Mouse (Mus musculus): ENCODE measurements at regions not wholly inside any gene's neighbourhood (a gene's known extent, or its start where the extent isn't known, plus 50 kb on each side); places are given as distances from the start of the nearest gene placed in this dataset.

DNA sequence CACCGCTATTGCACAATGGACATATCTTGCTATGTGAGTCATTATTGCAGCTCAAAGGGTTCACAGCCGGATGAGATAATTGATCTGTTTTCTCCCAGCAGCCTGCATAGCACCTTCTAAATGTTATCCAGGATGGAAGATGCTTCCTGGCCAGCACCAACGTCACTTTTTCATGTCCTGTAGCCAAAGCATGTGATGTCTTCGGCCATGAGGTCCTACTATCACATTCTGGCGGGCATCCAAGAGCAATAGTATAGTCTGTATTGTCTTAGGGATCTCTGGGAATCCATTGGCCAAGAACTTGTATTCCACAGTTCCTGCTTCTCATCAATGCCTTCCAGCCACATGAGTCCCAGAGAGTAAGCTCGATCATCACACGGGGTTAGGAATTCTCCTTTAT is 70.6 kb downstream of the Npy start:
- POLR2A ChIA-PET = no interaction called here
- CTCF ChIA-PET = interaction anchor here in 1 of 4 experiments (0.6 kb wide), 1 partner anchor 297 kb away, joined by 3 read pairs; no protein-coding TSS in a partner anchor

DNA sequence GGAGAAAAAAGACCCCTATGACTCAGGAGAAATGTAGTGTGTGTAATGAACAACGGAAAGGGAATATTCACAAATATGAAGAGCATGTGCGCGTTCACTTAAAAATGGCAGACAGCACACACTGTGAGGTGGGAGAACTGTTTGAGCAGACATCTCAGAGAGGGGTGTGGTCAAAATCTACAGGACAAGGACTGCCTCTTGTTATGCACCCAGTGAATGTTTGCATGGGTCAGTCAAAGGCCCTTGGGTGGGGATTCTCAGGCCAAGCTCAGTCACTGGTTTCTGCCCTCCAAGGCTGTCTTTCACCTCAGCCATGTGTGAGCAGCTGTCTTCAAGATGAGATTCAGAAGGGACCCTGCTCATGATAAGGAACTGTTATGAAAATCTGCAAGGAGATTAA is 76.6 kb downstream of the Npy start:
- ChIA-PET POLR2A (no interaction called here), CTCF (no interaction called here)

DNA sequence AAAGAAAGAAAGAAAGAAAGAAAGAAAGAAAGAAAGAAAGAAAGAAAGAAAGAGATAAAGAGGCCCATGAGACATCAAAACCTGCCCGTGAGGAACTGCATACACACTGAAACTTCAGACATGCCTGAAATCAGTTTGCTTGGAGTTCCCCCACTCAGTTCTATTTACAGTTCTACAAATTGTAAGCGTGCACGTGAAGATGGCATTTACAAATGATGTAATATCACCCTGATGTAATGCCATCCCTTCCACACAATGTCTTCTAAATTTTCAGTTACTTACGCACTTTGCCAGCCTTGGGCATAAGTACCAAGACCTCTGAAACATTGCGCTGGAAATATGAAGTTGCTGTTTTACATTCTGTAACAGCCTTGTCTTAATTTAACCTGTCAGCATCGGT is 79.0 kb downstream of the Npy start:
- ChIA-PET CTCF (no interaction called here), POLR2A (interaction anchor here in 1 of 4 experiments (0.7 kb wide), 1 partner anchor 792 kb away, joined by 5 read pairs; no protein-coding TSS in a partner anchor)

DNA sequence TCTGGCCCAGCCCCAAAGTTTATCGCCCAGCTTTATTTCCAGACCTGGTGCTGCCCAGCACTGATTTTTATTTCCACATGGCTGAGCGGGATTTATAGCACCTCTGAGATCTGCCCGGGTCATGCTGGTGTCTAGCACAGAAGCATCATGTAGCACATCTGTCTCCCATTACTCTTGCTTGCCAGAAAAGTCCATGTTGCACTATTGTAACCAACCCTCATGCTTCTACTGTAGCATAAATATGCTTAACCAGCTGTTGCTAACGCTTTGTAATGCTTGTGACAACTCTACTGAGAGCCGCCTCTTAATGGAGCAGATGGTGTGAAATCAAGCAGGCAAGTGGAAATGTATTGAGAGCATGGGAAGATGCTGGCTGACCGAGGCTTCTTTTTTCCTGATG is 81.5 kb downstream of the Npy start:
- ChIA-PET CTCF (no interaction called here), POLR2A (no interaction called here)

DNA sequence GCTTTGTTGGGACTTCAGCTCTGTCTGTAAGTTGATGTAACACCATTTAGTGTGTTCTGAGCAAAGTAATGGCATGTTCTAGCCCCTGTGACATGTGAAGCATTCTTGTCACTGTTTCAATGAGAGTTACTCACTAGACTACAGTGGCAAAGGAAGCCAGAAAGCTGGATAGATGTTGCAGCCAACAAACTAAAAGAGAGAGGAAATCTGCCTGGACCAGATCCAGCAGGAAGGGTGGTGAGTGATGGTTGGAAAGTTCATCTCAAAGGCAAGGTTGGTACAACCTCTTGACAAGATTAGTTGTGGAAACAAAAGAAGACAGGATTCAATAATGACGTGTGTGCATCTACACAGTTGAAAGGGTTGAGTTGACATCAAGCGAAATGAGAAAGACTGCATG is 83.9 kb downstream of the Npy start:
- POLR2A ChIA-PET = no interaction called here
- CTCF ChIA-PET = no interaction called here

DNA sequence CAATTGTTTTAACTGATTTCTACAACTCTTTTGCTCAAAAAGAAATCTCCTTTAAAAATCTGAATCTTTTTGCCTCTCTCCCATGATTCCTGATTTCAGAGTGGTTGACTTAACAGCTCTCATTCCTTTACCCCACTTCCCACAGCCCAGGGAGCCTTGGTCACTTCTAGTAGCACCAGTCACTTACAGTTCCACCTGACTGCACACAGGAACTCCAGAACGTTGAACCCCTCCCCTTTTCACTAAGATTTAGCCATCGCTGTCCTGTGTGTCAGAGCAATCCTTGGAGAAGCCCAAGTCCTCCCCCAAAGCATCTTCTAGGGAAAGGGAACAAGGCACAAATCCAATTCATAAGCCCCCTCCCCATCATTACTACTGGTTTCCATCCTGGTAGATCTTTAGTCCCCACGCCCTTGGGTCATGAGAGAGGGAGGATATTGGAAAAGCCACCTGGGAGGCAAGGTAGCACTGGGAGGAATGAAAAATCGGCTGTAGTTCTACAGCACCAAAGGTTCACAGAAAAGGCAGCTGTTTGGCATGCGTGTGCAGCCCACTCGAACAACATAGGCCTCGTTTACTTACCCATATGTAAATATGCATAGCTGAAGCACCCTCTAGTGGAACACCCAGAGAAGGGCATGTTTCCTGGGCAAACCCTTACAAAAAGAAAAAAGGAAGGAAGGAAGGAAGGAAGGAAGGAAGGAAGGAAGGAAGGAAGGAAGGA is 96.7 kb downstream of the Npy start:
- POLR2A ChIA-PET = no interaction called here
- CTCF ChIA-PET = interaction anchor here (0.5 to 1.4 kb wide), 12 partner anchors 11 to 626 kb away, joined by 3 to 8 read pairs (median 3); no protein-coding TSS in a partner anchor

DNA sequence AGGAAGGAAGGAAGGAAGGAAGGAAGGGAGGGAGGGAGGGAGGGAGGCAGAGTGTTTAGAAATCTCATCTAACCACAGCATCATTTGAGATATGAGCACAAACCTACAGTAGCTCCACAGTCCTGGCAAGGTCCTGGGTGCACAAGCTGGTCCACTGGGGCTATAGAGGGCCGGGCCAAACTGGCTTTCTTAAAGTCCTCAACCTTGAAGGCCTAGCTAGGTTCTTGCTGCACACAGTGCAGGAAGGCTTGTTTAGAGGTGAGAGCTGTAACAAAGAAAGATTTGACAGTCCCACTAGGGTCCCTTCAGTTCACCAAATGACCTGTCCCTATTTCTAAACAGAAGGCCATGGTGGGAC is 97.3 kb downstream of the Npy start:
- ChIA-PET POLR2A (no interaction called here), CTCF (interaction anchor here (0.5 to 1.4 kb wide), 11 partner anchors 11 to 625 kb away, joined by 3 to 8 read pairs (median 3); no protein-coding TSS in a partner anchor)

DNA sequence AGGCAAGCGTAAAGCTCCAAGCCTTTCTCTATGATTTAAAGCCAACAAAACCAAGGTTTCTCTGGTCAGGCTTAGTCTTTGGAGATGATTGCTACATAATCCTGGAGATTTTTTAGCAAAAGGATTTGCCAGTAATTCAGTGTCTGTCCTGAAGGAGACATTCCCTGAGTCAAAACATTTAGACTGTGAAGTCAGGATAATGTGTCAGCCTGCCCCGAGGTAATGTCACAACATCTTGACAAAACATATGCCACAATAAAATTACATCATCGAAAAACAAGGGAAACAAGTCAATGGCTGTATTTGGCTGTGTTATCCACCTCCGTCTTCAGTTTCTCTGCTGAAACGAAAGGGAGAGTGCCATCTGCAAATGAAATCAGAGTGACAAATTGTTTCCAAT is 101.8 kb downstream of the Npy start:
- ChIA-PET POLR2A (no interaction called here), CTCF (no interaction called here)

DNA sequence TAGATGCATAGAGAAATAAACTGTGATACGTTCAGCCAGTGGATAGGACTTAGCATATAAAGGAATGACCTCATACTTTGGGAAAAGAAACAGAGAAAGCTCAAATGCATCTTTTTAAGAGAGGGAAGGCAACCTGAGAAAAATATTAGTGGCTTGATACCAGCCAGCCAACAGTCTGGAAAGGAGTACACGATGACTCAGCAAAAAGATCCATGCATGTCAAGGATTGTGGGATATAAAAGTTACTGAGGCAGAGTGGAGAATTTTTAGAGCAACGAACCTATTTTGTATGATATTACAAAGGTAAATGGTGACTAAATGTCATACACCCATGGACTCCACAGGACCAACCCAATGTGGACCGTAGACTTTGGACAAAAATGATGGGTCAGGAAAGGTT is 105.6 kb downstream of the Npy start:
- ChIA-PET POLR2A (interaction anchor here in 1 of 4 experiments (0.5 kb wide), 1 partner anchor 1260 kb away, joined by 5 read pairs; no protein-coding TSS in a partner anchor), CTCF (no interaction called here)

DNA sequence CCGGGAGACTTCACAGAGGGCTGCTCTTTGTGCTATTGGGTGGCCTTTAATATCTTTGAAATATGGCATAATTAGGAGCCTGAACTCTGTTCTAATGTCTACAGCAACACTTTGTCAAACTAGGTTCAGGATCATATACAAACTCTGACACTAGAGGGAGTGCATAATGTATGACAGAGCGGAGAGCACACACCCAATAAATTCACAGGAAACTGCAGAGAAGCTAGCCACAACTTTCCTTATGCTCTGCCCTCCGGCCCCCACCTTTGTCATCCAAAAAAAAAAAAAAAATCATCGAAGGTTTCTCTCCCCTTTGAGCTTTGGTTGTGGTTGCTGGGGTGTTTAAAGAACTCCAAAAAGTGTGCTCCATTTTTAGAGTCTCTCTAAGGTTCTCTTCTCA is 107.6 kb downstream of the Npy start:
- ChIA-PET CTCF (interaction anchor here in 2 of 4 experiments (0.7 to 0.8 kb wide), 2 partner anchors 11 to 364 kb away, joined by 3 read pairs; no protein-coding TSS in a partner anchor), POLR2A (no interaction called here)

DNA sequence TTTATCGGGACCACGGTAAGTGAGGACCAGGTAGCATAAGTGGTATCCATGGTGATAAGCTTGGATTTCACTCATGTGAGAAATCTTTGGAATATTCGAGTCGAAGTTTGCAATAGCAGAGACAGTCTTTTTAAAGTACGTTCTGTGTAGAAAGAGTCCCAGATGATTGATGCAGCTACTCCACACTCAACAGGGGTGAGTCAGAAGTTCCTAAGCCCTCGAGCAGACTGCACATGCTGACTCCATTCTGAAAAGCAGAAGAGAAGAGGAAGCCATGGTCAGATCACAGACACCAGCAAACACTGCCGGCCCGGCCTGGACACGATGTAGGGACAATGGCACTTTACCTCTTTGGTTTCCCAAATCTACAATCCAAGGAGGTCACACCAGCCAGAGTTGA is 120.6 kb downstream of the Npy start:
- CTCF ChIA-PET = no interaction called here
- POLR2A ChIA-PET = interaction anchor here in 1 of 4 experiments (0.7 kb wide), 1 partner anchor 1087 kb away, joined by 7 read pairs; no protein-coding TSS in a partner anchor

DNA sequence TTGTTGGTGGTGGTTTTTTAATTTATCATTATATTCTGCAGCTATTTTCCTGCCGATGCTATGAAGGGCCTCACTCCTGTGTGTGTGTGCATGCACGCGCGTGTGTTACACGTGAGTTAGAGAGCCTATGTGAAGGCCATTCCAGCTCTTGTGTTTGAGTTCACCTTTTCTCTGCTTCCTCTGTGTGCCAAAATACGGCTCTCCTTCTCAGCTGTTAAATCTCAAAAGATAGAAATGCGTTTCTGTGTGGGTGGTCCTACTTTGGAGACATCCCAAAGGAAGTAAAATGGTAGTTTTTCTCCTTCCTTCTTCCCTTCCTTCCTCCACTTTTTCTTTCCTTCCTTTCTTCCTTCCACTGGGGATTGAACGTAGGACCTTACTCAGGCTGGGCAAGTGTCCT is 136.4 kb downstream of the Npy start:
- ChIA-PET CTCF (no interaction called here), POLR2A (interaction anchor here in 1 of 4 experiments (0.6 kb wide), 1 partner anchor 786 kb away, joined by 4 read pairs; no protein-coding TSS in a partner anchor)

DNA sequence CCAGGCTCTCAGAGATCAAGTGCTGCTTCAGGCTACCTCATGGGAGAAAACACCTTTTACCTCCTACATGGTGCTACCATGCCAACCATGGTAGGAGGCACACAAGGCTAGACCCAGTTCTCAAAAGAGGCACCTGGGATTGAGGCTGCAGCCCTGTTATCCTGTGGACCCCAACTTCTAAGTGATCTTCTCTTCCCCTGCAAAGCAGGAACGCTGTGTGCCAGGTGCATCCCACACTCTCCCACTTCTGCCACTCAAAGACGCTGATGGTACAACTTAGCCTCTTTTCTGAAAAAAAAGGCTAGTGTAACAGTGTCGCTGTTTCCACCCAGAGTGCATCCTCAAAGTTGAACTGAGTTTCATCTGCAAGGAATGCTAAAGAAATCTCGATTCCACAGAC is 138.7 kb downstream of the Npy start:
- ChIA-PET CTCF (no interaction called here), POLR2A (no interaction called here)

DNA sequence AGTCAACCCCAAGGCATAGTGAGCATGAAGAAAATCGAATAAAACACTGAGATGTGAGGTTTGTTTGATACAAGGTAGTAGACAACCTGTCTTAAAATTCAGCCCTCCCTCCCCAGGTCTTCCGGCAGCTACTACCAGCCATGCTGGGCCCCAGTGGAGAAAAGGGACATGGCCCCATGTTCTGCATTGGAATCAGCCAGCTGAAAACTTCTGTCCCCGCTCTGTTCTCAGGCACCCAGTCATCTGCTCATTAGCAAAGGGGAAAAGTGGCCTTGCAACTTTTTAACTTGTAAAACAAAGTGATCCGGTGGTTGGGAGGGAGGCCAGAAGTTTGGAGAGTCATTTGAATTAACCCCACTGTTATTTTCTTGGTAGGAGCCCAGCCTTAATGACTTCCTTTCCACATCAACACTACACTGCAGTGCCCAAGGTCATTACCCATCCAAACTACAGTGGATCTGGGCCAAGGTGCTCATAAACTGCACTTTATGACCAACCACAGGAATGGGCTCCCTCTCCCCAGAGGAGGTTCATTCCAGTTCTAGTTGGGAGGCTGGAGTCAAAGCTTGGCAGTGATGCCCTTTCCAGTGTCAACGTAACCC is 143.5 kb downstream of the Npy start:
- CTCF ChIA-PET = no interaction called here
- POLR2A ChIA-PET = no interaction called here

DNA sequence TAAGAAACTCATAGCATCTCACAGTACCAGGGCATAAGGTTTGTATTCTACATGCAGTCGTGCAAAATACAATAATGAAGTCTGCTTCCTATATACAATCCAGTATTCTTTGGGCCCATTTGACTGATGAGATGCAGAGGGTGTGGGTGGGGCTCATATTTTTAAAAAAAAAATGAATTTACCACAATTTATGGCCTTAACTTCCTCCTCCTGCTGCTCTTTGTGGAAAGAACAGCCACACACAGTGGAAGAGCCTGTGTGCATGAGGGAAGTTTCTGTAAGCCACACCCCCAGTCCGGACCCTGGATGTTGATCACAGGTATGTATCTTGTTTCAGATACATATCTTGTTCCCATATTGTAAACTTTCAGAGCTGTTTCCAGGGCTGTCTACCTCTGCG is 143.5 kb upstream of the Mpp6 start:
- ChIA-PET POLR2A (no interaction called here), CTCF (no interaction called here)

DNA sequence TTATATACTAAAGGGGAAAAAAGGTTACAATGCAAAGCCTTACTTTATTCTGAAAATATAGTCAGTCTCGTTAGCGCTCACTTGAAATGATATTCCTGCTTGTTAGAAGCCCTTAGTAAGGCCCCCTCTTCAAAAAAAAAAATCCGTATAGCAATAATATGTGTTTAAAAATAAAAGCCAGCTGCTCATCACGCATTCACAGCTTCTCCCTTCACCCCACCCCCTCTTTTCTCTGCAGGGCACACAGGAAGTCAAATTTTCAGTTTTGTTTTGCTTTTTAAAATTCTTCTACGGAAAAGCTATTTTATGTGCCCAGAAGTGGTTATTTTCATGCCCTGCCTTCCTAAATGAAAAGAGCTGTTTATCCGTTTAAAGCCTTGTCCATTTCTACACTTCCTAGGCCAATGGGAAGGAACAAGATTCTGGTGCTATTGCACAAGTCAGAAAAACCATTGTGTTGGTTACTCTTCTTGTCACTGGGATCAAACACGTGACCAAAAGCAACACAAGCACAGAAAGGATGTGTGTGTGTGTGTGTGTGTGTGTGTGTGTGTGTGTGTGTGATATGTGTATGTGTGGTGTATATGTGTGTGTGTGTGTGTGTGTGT is 136.7 kb upstream of the Mpp6 start:
- CTCF ChIA-PET = interaction anchor here in 1 of 4 experiments (0.8 kb wide), 1 partner anchor 1499 kb away, joined by 3 read pairs; no protein-coding TSS in a partner anchor
- POLR2A ChIA-PET = interaction anchor here in 1 of 4 experiments (0.5 kb wide), 1 partner anchor 9 kb away, joined by 3 read pairs; no protein-coding TSS in a partner anchor

DNA sequence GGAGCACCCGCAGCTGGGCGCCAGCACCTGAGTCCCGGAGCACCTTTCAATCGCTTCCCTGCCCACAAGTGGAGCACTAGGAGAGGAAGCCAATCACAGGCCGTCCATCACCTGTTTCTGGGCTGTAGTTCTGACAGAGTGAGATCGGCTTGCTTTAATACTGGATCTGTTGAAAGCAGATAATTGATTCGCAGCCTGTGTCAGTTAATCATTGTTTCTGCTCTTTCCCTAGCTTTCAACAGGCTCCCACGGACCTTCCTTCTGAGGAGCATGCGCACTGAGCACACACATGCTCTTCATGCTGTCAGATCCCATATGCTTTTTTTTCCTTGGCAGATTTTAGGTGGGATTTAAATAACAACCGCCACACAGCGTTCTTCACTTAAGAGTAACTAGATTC is 132.3 kb upstream of the Mpp6 start:
- ChIA-PET POLR2A (no interaction called here), CTCF (interaction anchor here in 1 of 4 experiments (0.6 kb wide), 1 partner anchor 1100 kb away, joined by 14 read pairs; no protein-coding TSS in a partner anchor)

DNA sequence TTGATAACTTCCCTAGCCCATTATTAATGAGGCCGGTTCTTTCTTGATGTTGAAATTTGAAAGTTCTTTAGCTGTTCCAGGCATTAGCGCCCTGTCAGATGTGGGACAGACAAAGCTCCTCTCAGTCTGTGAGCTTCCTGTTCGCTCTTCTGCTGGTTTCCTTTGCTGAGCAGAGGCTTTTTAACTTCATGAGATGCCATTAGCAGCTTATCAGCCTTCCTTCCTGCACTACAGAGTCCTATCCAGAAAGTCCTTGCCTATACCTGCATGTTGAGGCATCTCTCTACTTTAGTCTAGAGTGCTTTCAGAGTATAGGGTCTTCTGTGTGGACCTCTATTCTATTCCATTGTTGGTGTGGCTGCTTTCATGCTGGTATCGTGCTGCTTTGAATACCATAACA is 126.3 kb upstream of the Mpp6 start:
- CTCF ChIA-PET = no interaction called here
- POLR2A ChIA-PET = no interaction called here

DNA sequence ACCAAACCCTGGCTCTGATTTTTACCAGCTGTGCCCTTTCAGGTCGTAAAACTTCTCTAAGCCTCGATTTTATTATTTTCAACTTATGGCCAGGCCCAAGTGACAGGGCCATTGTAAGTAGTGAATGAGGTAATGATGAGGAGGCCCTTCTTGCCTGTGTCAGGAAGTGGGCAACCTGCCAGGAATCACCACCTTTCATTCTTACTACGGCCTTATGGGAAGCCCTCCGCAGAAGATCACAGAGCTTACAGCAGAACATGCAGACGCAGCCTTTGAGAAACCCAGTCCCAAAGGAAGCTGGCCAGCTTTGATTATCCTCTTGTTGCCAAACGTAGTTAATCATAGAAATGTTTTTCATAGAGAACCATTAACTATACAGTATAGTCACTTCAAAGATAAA is 124.9 kb upstream of the Mpp6 start:
- ChIA-PET POLR2A (no interaction called here), CTCF (no interaction called here)

DNA sequence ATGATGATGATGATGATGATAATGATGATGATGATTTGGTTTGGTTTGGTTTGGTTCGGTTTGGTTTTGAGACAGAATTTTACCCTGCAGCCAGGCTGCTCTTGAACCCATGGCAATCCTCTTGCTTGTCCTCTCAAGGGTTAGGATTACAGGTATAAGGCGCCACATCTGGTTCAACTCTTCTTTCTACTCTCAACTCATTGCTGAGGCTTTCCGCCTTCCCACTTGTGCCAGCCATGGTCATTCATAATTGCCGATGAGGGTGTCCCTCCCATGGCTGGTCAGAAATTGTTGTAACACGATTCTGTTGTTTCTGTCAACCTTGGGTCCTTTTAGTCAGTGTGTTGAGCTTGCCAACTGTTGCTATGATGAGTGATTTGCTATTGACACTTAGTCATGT is 122.9 kb upstream of the Mpp6 start:
- ChIA-PET CTCF (no interaction called here), POLR2A (no interaction called here)

Measured in embryonic stem cell, embryonic (primary cell).